Mouse (Mus musculus) stomach, postnatal 0 days (tissue): ENCODE data around the gene Atraid.

ENCODE experiments used
- CTCF ChIP-seq: IDR thresholded peaks from 2 replicates; pipeline ENCODE4 v1.5.1; 2016; ENCODE audit warnings: antibody characterized with exemption, low read depth, mild to moderate bottlenecking, moderate library complexity
- EP300 ChIP-seq: optimal IDR thresholded peaks from 2 replicates; pipeline ENCODE3; 2016; ENCODE audit warnings: antibody characterized with exemption

DNA sequence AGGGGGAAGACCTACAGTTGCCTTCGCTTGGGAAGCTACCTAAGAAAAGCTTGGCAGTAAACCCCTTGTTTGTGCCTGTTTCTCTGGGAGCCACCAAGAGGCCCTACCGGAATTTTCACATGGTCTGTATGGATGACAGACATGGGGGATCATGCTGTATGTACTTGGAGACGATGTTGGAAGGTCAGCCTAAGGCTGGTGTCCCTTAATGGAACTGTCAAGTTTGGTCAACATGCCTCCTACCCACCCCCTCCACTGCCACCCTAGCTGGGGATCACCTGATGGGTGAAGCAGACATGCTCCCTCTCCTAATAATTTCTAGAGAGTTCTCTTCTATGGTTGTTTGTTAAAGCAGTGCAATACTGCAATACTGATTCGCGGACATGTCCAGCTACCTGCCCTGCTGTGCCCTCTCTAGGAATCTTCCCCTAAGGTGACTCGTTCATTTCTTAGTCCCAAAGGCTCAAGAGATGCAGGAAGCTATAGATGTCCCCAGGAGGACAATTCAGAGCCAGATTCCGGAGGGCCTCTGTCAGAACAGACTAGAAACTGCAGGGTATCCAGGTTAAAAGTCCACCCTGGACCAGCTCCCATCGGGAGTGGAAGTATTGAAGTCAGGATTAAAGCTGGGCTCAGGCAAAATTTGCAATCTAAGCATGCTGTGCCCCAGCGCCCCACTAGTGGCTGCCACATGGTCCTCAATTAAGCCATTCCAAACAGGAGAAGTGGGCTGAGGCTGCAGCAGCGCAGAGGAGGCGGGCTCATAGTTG lies 47.8 kb downstream of the Atraid start:
- TF ChIP-seq CTCF: no peak
- no peak for TF ChIP-seq EP300
